Mouse (Mus musculus): Measurements from ENCODE around the gene Apol7b. TPM values are rescaled to one million over a fixed set of nuclear protein-coding genes. Genes with fewer than 3 reads are reported as not detected.
"Not testable (repeated sequence)": the region's sequence is repeated elsewhere in the genome, so short reads cannot be mapped to it uniquely, and the experiment has no call there.

Apol7b gene
- 0.13 TPM in 1 of 2 replicates, not detected in the other for polyA plus RNA-seq (2012; rRNA removed)

GRCm38 (mm10) chr15:77447392-77447791, at the start of gene Apol7b:
TSS of gene Apol7b (minus strand) at chr15:77447492.
- not testable (repeated sequence) for H3K4me3 ChIP-seq (replicated peaks; ENCODE audit: insufficient read depth, low read depth, low read length); H3K27me3 ChIP-seq (ENCODE audit: control insufficient read depth, insufficient read depth, low read length); H3K4me1 ChIP-seq (ENCODE audit: control insufficient read depth, insufficient read depth, low read length); DNase-seq; H3K27ac ChIP-seq (ENCODE audit: insufficient read depth, low read length)
- WGBS, result 94% methylated on average over 2 of the region's 2 CpGs

- WGBS, result 63% methylated on average over 1 of the region's 1 CpGs
- H3K4me3 ChIP-seq (replicated peaks; ENCODE audit: insufficient read depth, low read depth, low read length); H3K4me1 ChIP-seq (ENCODE audit: control insufficient read depth, insufficient read depth, low read length); DNase-seq; H3K27ac ChIP-seq (ENCODE audit: insufficient read depth, low read length); H3K27me3 ChIP-seq (ENCODE audit: control insufficient read depth, insufficient read depth, low read length): not testable (repeated sequence)
These were observed 47.4 kb upstream of the Apol7b start for GRCm38 (mm10) chr15:77494694-77495093.

- no CpG with 5 or more reads among the region's 1 CpGs for WGBS
- not testable (repeated sequence) for DNase-seq; H3K27me3 ChIP-seq (ENCODE audit: control insufficient read depth, insufficient read depth, low read length); H3K27ac ChIP-seq (ENCODE audit: insufficient read depth, low read length); H3K4me3 ChIP-seq (replicated peaks; ENCODE audit: insufficient read depth, low read depth, low read length); H3K4me1 ChIP-seq (ENCODE audit: control insufficient read depth, insufficient read depth, low read length)
These were observed 45.9 kb upstream of the Apol7b start for GRCm38 (mm10) chr15:77493181-77493580.

- Histone ChIP-seq H3K4me3 (replicated peaks; ENCODE audit: insufficient read depth, low read depth, low read length) (no peak overlapping the region), H3K27ac (ENCODE audit: insufficient read depth, low read length) (no peak overlapping the region), H3K27me3 (ENCODE audit: control insufficient read depth, insufficient read depth, low read length) (no peaks in the 10 kb centered on the region), H3K4me1 (ENCODE audit: control insufficient read depth, insufficient read depth, low read length) (no peaks in the 10 kb centered on the region)
- DNase-seq, result no peak
- no peak for TF ChIP-seq CTCF (IDR thresholded peaks at IDR 0.05; ENCODE audit: borderline replicate concordance, insufficient read depth, low read depth, low read length)
- no peak for TF ChIP-seq POLR2A (IDR thresholded peaks at IDR 0.05; ENCODE audit: borderline replicate concordance, insufficient read depth, low read length)
- 69% methylated on average over 4 of the region's 4 CpGs for WGBS
These were observed 35.0 kb upstream of the Apol7b start for GRCm38 (mm10) chr15:77482140-77482794.

GRCm38 (mm10) chr15:77476693-77477092, 29.4 kb upstream of the Apol7b start, which contains the start of gene Apol10a:
TSS of gene Apol10a (plus strand) at chr15:77477047.
- H3K4me1 ChIP-seq (ENCODE audit: control insufficient read depth, insufficient read depth, low read length); H3K27me3 ChIP-seq (ENCODE audit: control insufficient read depth, insufficient read depth, low read length); H3K27ac ChIP-seq (ENCODE audit: insufficient read depth, low read length); DNase-seq; H3K4me3 ChIP-seq (replicated peaks; ENCODE audit: insufficient read depth, low read depth, low read length): not testable (repeated sequence)
- 73% methylated on average over 2 of the region's 2 CpGs for WGBS

GRCm38 (mm10) chr15:77474699-77475390, 27.6 kb upstream of the Apol7b start:
- H3K4me1 ChIP-seq (ENCODE audit: control insufficient read depth, insufficient read depth, low read length); H3K4me3 ChIP-seq (replicated peaks; ENCODE audit: insufficient read depth, low read depth, low read length); DNase-seq; H3K27ac ChIP-seq (ENCODE audit: insufficient read depth, low read length); H3K27me3 ChIP-seq (ENCODE audit: control insufficient read depth, insufficient read depth, low read length): not testable (repeated sequence)
- 90% methylated on average over 7 of the region's 7 CpGs for WGBS

- H3K4me3 ChIP-seq (replicated peaks; ENCODE audit: insufficient read depth, low read depth, low read length); H3K27ac ChIP-seq (ENCODE audit: insufficient read depth, low read length); H3K27me3 ChIP-seq (ENCODE audit: control insufficient read depth, insufficient read depth, low read length); H3K4me1 ChIP-seq (ENCODE audit: control insufficient read depth, insufficient read depth, low read length); DNase-seq: not testable (repeated sequence)
- 58% methylated on average over 10 of the region's 10 CpGs for WGBS
These were observed 2.6 kb upstream of the Apol7b start for GRCm38 (mm10) chr15:77449927-77450326.

GRCm38 (mm10) chr15:77445668-77446067, 1.6 kb downstream of the Apol7b start:
- not testable (repeated sequence) for H3K27me3 ChIP-seq (ENCODE audit: control insufficient read depth, insufficient read depth, low read length); H3K4me1 ChIP-seq (ENCODE audit: control insufficient read depth, insufficient read depth, low read length); DNase-seq; H3K27ac ChIP-seq (ENCODE audit: insufficient read depth, low read length); H3K4me3 ChIP-seq (replicated peaks; ENCODE audit: insufficient read depth, low read depth, low read length)
- 100% methylated on average over 1 of the region's 1 CpGs for WGBS

- H3K4me1 ChIP-seq (ENCODE audit: control insufficient read depth, insufficient read depth, low read length); H3K4me3 ChIP-seq (replicated peaks; ENCODE audit: insufficient read depth, low read depth, low read length); H3K27ac ChIP-seq (ENCODE audit: insufficient read depth, low read length); H3K27me3 ChIP-seq (ENCODE audit: control insufficient read depth, insufficient read depth, low read length); DNase-seq: not testable (repeated sequence)
- 36% methylated on average over 8 of the region's 8 CpGs for WGBS
These were observed 2.5 kb downstream of the Apol7b start for GRCm38 (mm10) chr15:77444746-77445145.

- DNase-seq; H3K27ac ChIP-seq (ENCODE audit: insufficient read depth, low read length); H3K4me1 ChIP-seq (ENCODE audit: control insufficient read depth, insufficient read depth, low read length); H3K4me3 ChIP-seq (replicated peaks; ENCODE audit: insufficient read depth, low read depth, low read length); H3K27me3 ChIP-seq (ENCODE audit: control insufficient read depth, insufficient read depth, low read length): not testable (repeated sequence)
- WGBS, result 63% methylated on average over 9 of the region's 10 CpGs
These were observed 18.4 kb downstream of the Apol7b start for GRCm38 (mm10) chr15:77428690-77429448.

- H3K27me3 ChIP-seq (ENCODE audit: control insufficient read depth, insufficient read depth, low read length); H3K27ac ChIP-seq (ENCODE audit: insufficient read depth, low read length); DNase-seq; H3K4me3 ChIP-seq (replicated peaks; ENCODE audit: insufficient read depth, low read depth, low read length); H3K4me1 ChIP-seq (ENCODE audit: control insufficient read depth, insufficient read depth, low read length): not testable (repeated sequence)
- WGBS, result 81% methylated on average over 3 of the region's 7 CpGs
These were observed 24.4 kb downstream of the Apol7b start for GRCm38 (mm10) chr15:77422925-77423324.

- H3K4me1 ChIP-seq (ENCODE audit: control insufficient read depth, insufficient read depth, low read length); H3K27me3 ChIP-seq (ENCODE audit: control insufficient read depth, insufficient read depth, low read length); DNase-seq; H3K4me3 ChIP-seq (replicated peaks; ENCODE audit: insufficient read depth, low read depth, low read length); H3K27ac ChIP-seq (ENCODE audit: insufficient read depth, low read length): not testable (repeated sequence)
- WGBS, result no CpG with 5 or more reads among the region's 3 CpGs
These were observed 27.6 kb downstream of the Apol7b start for GRCm38 (mm10) chr15:77419657-77420056.

All from cerebellum, adult 2 months (tissue).